Mouse (Mus musculus) G1E-ER4 (cell line): ENCODE data around the gene Klhl25. TPM values are rescaled to one million over a fixed set of nuclear protein-coding genes. Genes with fewer than 3 reads are reported as not detected.

ENCODE experiments used
- GATA1 ChIP-seq: IDR thresholded peaks from one replicate; pipeline ENCODE4 v1.8.0; 2012; ENCODE audit warnings: low read length, inconsistent platforms
- polyA plus RNA-seq: library from polyadenylated mRNA; stranded (reverse); fragments of >175 nt; gene quantifications from 2 replicates; pipeline ENCODE4 v1.2.3, GENCODE M21; 2012

Klhl25 gene
- 4.8 and 10.0 TPM in 2 replicates for polyA plus RNA-seq

- TF ChIP-seq GATA1 = no peak
Observed at GRCm38 (mm10) chr7:75848115-75848775, at the start of gene Klhl25. Klhl25 (plus strand) TSS chr7:75848310.

- TF ChIP-seq GATA1 = no peak
Observed at GRCm38 (mm10) chr7:75800530-75800929, 47.6 kb upstream of the Klhl25 start.

- no peak for TF ChIP-seq GATA1
Observed at GRCm38 (mm10) chr7:75801022-75801421, 47.1 kb upstream of the Klhl25 start.

GRCm38 (mm10) chr7:75801621-75802358 lies 46.3 kb upstream of the Klhl25 start:
- TF ChIP-seq GATA1 = no peak

GRCm38 (mm10) chr7:75802887-75803286 lies 45.2 kb upstream of the Klhl25 start:
- no peak for TF ChIP-seq GATA1

- no peak for TF ChIP-seq GATA1
Observed at GRCm38 (mm10) chr7:75806161-75806560, 41.9 kb upstream of the Klhl25 start.

GRCm38 (mm10) chr7:75806711-75807110 lies 41.4 kb upstream of the Klhl25 start:
- TF ChIP-seq GATA1 = no peak

GRCm38 (mm10) chr7:75807460-75808304 lies 40.4 kb upstream of the Klhl25 start:
- no peak for TF ChIP-seq GATA1

- no peak for TF ChIP-seq GATA1
Observed at GRCm38 (mm10) chr7:75820687-75821086, 27.4 kb upstream of the Klhl25 start.

GRCm38 (mm10) chr7:75822087-75822668 lies 25.9 kb upstream of the Klhl25 start:
- TF ChIP-seq GATA1 = no peak

GRCm38 (mm10) chr7:75823071-75823470 lies 25.0 kb upstream of the Klhl25 start:
- TF ChIP-seq GATA1 = no peak

GRCm38 (mm10) chr7:75826360-75827103 lies 21.6 kb upstream of the Klhl25 start:
- no peak for TF ChIP-seq GATA1

- TF ChIP-seq GATA1 = no peak
Observed at GRCm38 (mm10) chr7:75827357-75827756, 20.8 kb upstream of the Klhl25 start.

GRCm38 (mm10) chr7:75827850-75828249 lies 20.3 kb upstream of the Klhl25 start:
- TF ChIP-seq GATA1 = no peak

- TF ChIP-seq GATA1 = no peak
Observed at GRCm38 (mm10) chr7:75828536-75828935, 19.6 kb upstream of the Klhl25 start.
